Mouse (Mus musculus) retina, embryonic 14.5 days (tissue): Measurements from ENCODE around the gene Sbf2.
"Not testable (repeated sequence)": the region's sequence is repeated elsewhere in the genome, so short reads cannot be mapped to it uniquely, and the experiment has no call there.

Experiments used
- DNase-seq: peaks from one replicate; pipeline ENCODE4 v3.0.0-alpha.2; 2015; ENCODE audit warnings: low spot score

Gene Sbf2

GRCm38 (mm10) chr7:110629892-110630666 lies 15.4 kb upstream of the Sbf2 start:
- peak; percentile 95 for DNase-seq

GRCm38 (mm10) chr7:110628611-110629354 lies 14.1 kb upstream of the Sbf2 start:
- peak; percentile 63 for DNase-seq

GRCm38 (mm10) chr7:110628273-110628600 lies 13.5 kb upstream of the Sbf2 start:
- DNase-seq: no peak

- peak; percentile 74 for DNase-seq
These were observed 13.0 kb upstream of the Sbf2 start, which contains the start of gene Adm for GRCm38 (mm10) chr7:110627486-110628272. Adm (plus strand) TSS chr7:110627661.

GRCm38 (mm10) chr7:110627099-110627482 lies 12.4 kb upstream of the Sbf2 start:
- DNase-seq: peak; percentile 45

GRCm38 (mm10) chr7:110626186-110627098 lies 11.7 kb upstream of the Sbf2 start:
- peak; percentile 38 for DNase-seq

GRCm38 (mm10) chr7:110625489-110625888 lies 10.8 kb upstream of the Sbf2 start:
- no peak for DNase-seq

- no peak for DNase-seq
These were observed 10.2 kb upstream of the Sbf2 start for GRCm38 (mm10) chr7:110624961-110625360.

- DNase-seq: no peak
These were observed 9.3 kb upstream of the Sbf2 start for GRCm38 (mm10) chr7:110624067-110624466.

- DNase-seq: no peak
These were observed 4.4 kb upstream of the Sbf2 start for GRCm38 (mm10) chr7:110619086-110619611.

- peak; percentile 22 for DNase-seq
These were observed 1.1 kb upstream of the Sbf2 start for GRCm38 (mm10) chr7:110615792-110616191.

- DNase-seq: no peak
These were observed 469 bp upstream of the Sbf2 start for GRCm38 (mm10) chr7:110615151-110615631.

- no peak for DNase-seq
These were observed 1.2 kb downstream of the Sbf2 start for GRCm38 (mm10) chr7:110613381-110614132.

- no peak for DNase-seq
These were observed 7.8 kb downstream of the Sbf2 start for GRCm38 (mm10) chr7:110606906-110607305.

GRCm38 (mm10) chr7:110605476-110605875 lies 9.2 kb downstream of the Sbf2 start:
- DNase-seq: no peak

- no peak for DNase-seq
These were observed 17.6 kb downstream of the Sbf2 start for GRCm38 (mm10) chr7:110597141-110597540.

GRCm38 (mm10) chr7:110593991-110594390 lies 20.7 kb downstream of the Sbf2 start:
- DNase-seq: not testable (repeated sequence)

- DNase-seq: no peak
These were observed 27.0 kb downstream of the Sbf2 start for GRCm38 (mm10) chr7:110587721-110588120.

GRCm38 (mm10) chr7:110585250-110585649 lies 29.5 kb downstream of the Sbf2 start:
- DNase-seq: no peak

- no peak for DNase-seq
These were observed 30.6 kb downstream of the Sbf2 start for GRCm38 (mm10) chr7:110584159-110584558.
